Comparison of ENCODE assay signal across 15 mouse cellular contexts in genomic region chr11:89020681-89021305, GRCm38 (mm10). TPM values are rescaled to one million over a fixed set of nuclear protein-coding genes. Genes with fewer than 3 reads are reported as not detected.
DNase-seq lines count a peak whose midpoint lies in the region; ATAC-seq and TF ChIP-seq lines count a peak whose summit lies in the region.
"Had no signal": no experiment of that assay in that cellular context is flagged by ENCODE, and none has a peak within 500 bp of the region (broad histone marks: within the 10 kb centered on the region; RNA-seq: fewer than 3 reads in every experiment).

No protein-coding gene starts in this region.

- no peak overlapping the region for H3K27ac ChIP-seq in forebrain, postnatal 0 days (ENCODE audit: low read depth, low read length)
- no peak overlapping the region for H3K27ac ChIP-seq in forebrain, embryonic 10.5 days
- 0 out of 2 replicates have a peak overlapping the region, but pooled peaks have one; percentile 43 for H3K27ac ChIP-seq in liver, embryonic 12.5 days
- H3K27ac ChIP-seq: embryonic facial prominence, embryonic 12.5 days; midbrain, embryonic 12.5 days had no signal

- H3K27me3 ChIP-seq in forebrain, postnatal 0 days (ENCODE audit: insufficient read depth, low read length) = no peaks in the 10 kb centered on the region
- no peaks in the 10 kb centered on the region for H3K27me3 ChIP-seq in forebrain, embryonic 10.5 days (ENCODE audit: poor library complexity, severe bottlenecking)
- H3K27me3 ChIP-seq in liver, embryonic 12.5 days (replicated peaks) = no peaks in the 10 kb centered on the region
- H3K27me3 ChIP-seq: embryonic facial prominence, embryonic 12.5 days; midbrain, embryonic 12.5 days had no signal

- no peak for DNase-seq in forebrain, postnatal 0 days
- no peak for DNase-seq in forebrain, embryonic 10.5 days (ENCODE audit: extremely low spot score, low spot score)
- no peak for DNase-seq in liver
- DNase-seq in WW6 (ENCODE audit: low read depth, low spot score) = peak; percentile 78
- DNase-seq in left cerebral cortex, postnatal 10 days (ENCODE audit: extremely low spot score in 1 of 2, low spot score in 2 of 2) = no peak
- DNase-seq: kidney, postnatal 10 days had no signal

- 72% methylated on average over 9 of the region's 9 CpGs for WGBS in forebrain, postnatal 0 days
- 72% methylated on average over 9 of the region's 9 CpGs for WGBS in forebrain, embryonic 10.5 days
- WGBS in liver, embryonic 12.5 days (ENCODE audit: insufficient replicate concordance) = 55% methylated on average over 9 of the region's 9 CpGs

- no peak for ATAC-seq in forebrain, postnatal 0 days
- no peak for ATAC-seq in liver, embryonic 12.5 days
- ATAC-seq in monocyte, adult 5-6 weeks (replicated peaks; ENCODE audit: insufficient number of reproducible peaks, low FRiP score, low TSS enrichment, poor library complexity, severe bottlenecking) = peak; percentile 25; the same call in 1 of the 2 replicates
- ATAC-seq in frontal cortex, adult (ENCODE audit: low TSS enrichment) = no peak
- ATAC-seq: forebrain, embryonic 16.5 days had no signal

- no peak overlapping the region for H3K4me2 ChIP-seq in forebrain, postnatal 0 days (ENCODE audit: low read depth)
- no peak overlapping the region for H3K4me2 ChIP-seq in liver, embryonic 12.5 days
- H3K4me2 ChIP-seq: embryonic facial prominence, embryonic 12.5 days; midbrain, embryonic 12.5 days had no signal

- H3K36me3 ChIP-seq in forebrain, postnatal 0 days (ENCODE audit: insufficient read depth) = no peaks in the 10 kb centered on the region
- H3K36me3 ChIP-seq in forebrain, embryonic 10.5 days (replicated peaks) = 0 out of 2 replicates have a peak, but pooled peaks cover 2% of the 10 kb centered on the region
- H3K36me3 ChIP-seq in liver, embryonic 12.5 days = peaks cover 53% of the 10 kb centered on the region
- H3K36me3 ChIP-seq: embryonic facial prominence, embryonic 12.5 days; midbrain, embryonic 12.5 days had no signal

- no peak overlapping the region for H3K9ac ChIP-seq in forebrain, postnatal 0 days
- H3K9ac ChIP-seq in liver, embryonic 12.5 days = no peak overlapping the region
- H3K9ac ChIP-seq: embryonic facial prominence, embryonic 12.5 days; midbrain, embryonic 12.5 days had no signal

- no peak overlapping the region for H3K4me3 ChIP-seq in forebrain, postnatal 0 days (ENCODE audit: low read depth, low read length)
- no peak overlapping the region for H3K4me3 ChIP-seq in forebrain, embryonic 10.5 days
- H3K4me3 ChIP-seq in liver, embryonic 12.5 days = no peak overlapping the region
- H3K4me3 ChIP-seq: embryonic facial prominence, embryonic 12.5 days; midbrain, embryonic 12.5 days had no signal

- H3K9me3 ChIP-seq in forebrain, postnatal 0 days (ENCODE audit: low read length) = no peaks in the 10 kb centered on the region
- no peaks in the 10 kb centered on the region for H3K9me3 ChIP-seq in forebrain, embryonic 10.5 days
- H3K9me3 ChIP-seq in liver, embryonic 12.5 days (replicated peaks) = no peaks in the 10 kb centered on the region
- H3K9me3 ChIP-seq: embryonic facial prominence, embryonic 12.5 days; midbrain, embryonic 12.5 days had no signal

- TF ChIP-seq CTCF in forebrain, postnatal 0 days (IDR thresholded peaks at IDR 0.05; ENCODE audit: low read depth) = peak; percentile 29; the same call in 1 of the 2 replicates

- intact Hi-C loops in left cerebral cortex, postnatal 10 days (cut with DNase I) = no loop called here

- no peaks in the 10 kb centered on the region for H3K4me1 ChIP-seq in forebrain, postnatal 0 days (ENCODE audit: insufficient read depth)
- no peaks in the 10 kb centered on the region for H3K4me1 ChIP-seq in forebrain, embryonic 10.5 days
- H3K4me1 ChIP-seq in liver, embryonic 12.5 days = peaks cover 86% of the 10 kb centered on the region
- H3K4me1 ChIP-seq: midbrain, embryonic 12.5 days had no signal

RNA-seq across cellular contexts. Expression of gene Trim25, which starts 21.6 kb away (rescaled TPM):
- 2.4 and 4.6 TPM in 2 replicates for total RNA-seq in forebrain, postnatal 0 days (2014; rRNA removed)
- 2.7 and 4.9 TPM in 2 replicates for polyA plus RNA-seq in forebrain, postnatal 0 days (2015; fragmentation: Nextera tagmentation; extraction: Ambion mirVana)
- polyA plus RNA-seq in forebrain, embryonic 10.5 days (2016; fragmentation: Nextera tagmentation; extraction: Ambion mirVana) = 2.1 and 2.5 TPM in 2 replicates
- 23.1 and 25.9 TPM in 2 replicates for polyA plus RNA-seq in liver, embryonic 12.5 days (2016; fragmentation: Nextera tagmentation; extraction: Ambion mirVana)
- 49.5 to 82.1 TPM (median 73.1 TPM) in 3 replicates for total RNA-seq in monocyte, adult 5-6 weeks (2017)
- 1 to 10 TPM; 6.0 to 6.3 TPM for total RNA-seq in left cerebral cortex, postnatal 10 days (2021)

RNA-seq across cellular contexts. Expression of gene Dgke, which starts 45.9 kb away (rescaled TPM):
- total RNA-seq in forebrain, postnatal 0 days (2014; rRNA removed) = 30.5 and 37.8 TPM in 2 replicates
- 10.5 and 14.6 TPM in 2 replicates for polyA plus RNA-seq in forebrain, postnatal 0 days (2015; fragmentation: Nextera tagmentation; extraction: Ambion mirVana)
- polyA plus RNA-seq in forebrain, embryonic 10.5 days (2016; fragmentation: Nextera tagmentation; extraction: Ambion mirVana) = 4.3 and 4.8 TPM in 2 replicates
- 1.6 and 1.7 TPM in 2 replicates for polyA plus RNA-seq in liver, embryonic 12.5 days (2016; fragmentation: Nextera tagmentation; extraction: Ambion mirVana)
- 4.6 to 8.2 TPM (median 8.2 TPM) in 3 replicates for total RNA-seq in monocyte, adult 5-6 weeks (2017)
- 10 to 100 TPM; 42.4 to 42.9 TPM for total RNA-seq in left cerebral cortex, postnatal 10 days (2021)

RNA-seq across cellular contexts. Expression of gene Coil, which starts 50.7 kb away (rescaled TPM):
- total RNA-seq in forebrain, postnatal 0 days (2014; rRNA removed) = 40.1 and 44.9 TPM in 2 replicates
- 23.7 and 25.5 TPM in 2 replicates for polyA plus RNA-seq in forebrain, postnatal 0 days (2015; fragmentation: Nextera tagmentation; extraction: Ambion mirVana)
- 29.4 TPM in 2 replicates for polyA plus RNA-seq in forebrain, embryonic 10.5 days (2016; fragmentation: Nextera tagmentation; extraction: Ambion mirVana)
- 9.3 and 9.7 TPM in 2 replicates for polyA plus RNA-seq in liver, embryonic 12.5 days (2016; fragmentation: Nextera tagmentation; extraction: Ambion mirVana)
- 3.2 to 10.6 TPM (median 7.6 TPM) in 3 replicates for total RNA-seq in monocyte, adult 5-6 weeks (2017)
- 10 to 100 TPM; 21.0 to 21.3 TPM for total RNA-seq in left cerebral cortex, postnatal 10 days (2021)

RNA-seq across cellular contexts. Expression of gene Gm525, which starts 52.8 kb away (rescaled TPM):
- total RNA-seq in forebrain, postnatal 0 days (2014; rRNA removed) = not detected in 2 replicates
- 0.30 and 0.39 TPM in 2 replicates for polyA plus RNA-seq in forebrain, postnatal 0 days (2015; fragmentation: Nextera tagmentation; extraction: Ambion mirVana)
- not detected in 2 replicates for polyA plus RNA-seq in forebrain, embryonic 10.5 days (2016; fragmentation: Nextera tagmentation; extraction: Ambion mirVana)
- not detected in 2 replicates for polyA plus RNA-seq in liver, embryonic 12.5 days (2016; fragmentation: Nextera tagmentation; extraction: Ambion mirVana)
- not detected in 3 replicates for total RNA-seq in monocyte, adult 5-6 weeks (2017)
- not detected for total RNA-seq in left cerebral cortex, postnatal 10 days (2021)
- total RNA-seq: hematopoietic stem cell, adult 5-6 weeks; left cerebral cortex, postnatal 36 days had no signal
- polyA plus RNA-seq: forebrain, embryonic 16.5 days; midbrain, embryonic 12.5 days had no signal

RNA-seq across cellular contexts. Expression of gene Elobl, which starts 54.1 kb away (rescaled TPM):
- total RNA-seq in forebrain, postnatal 0 days (2014; rRNA removed) = not detected in 2 replicates
- polyA plus RNA-seq in forebrain, postnatal 0 days (2015; fragmentation: Nextera tagmentation; extraction: Ambion mirVana) = not detected in 2 replicates
- polyA plus RNA-seq in forebrain, embryonic 10.5 days (2016; fragmentation: Nextera tagmentation; extraction: Ambion mirVana) = not detected in 2 replicates
- not detected in 2 replicates for polyA plus RNA-seq in liver, embryonic 12.5 days (2016; fragmentation: Nextera tagmentation; extraction: Ambion mirVana)
- total RNA-seq in monocyte, adult 5-6 weeks (2017) = not detected in 3 replicates
- total RNA-seq in left cerebral cortex, postnatal 10 days (2021) = not detected
- total RNA-seq: hematopoietic stem cell, adult 5-6 weeks; left cerebral cortex, postnatal 36 days had no signal
- polyA plus RNA-seq: embryonic facial prominence, embryonic 12.5 days; forebrain, embryonic 16.5 days; midbrain, embryonic 12.5 days; stomach, embryonic 14.5 days had no signal
